Mouse (Mus musculus) embryonic facial prominence, embryonic 13.5 days (tissue): ENCODE measurements around the gene Numa1. TPM values are rescaled to one million over a fixed set of nuclear protein-coding genes. Genes with fewer than 3 reads are reported as not detected.

Experiments
- ATAC-seq: fragments of 200-750 bp; cut with Nextera tagmentation; 2 replicates; pipeline ENCODE4 v1.8.0; 2017; ENCODE audit warnings: low read depth; ENCODE audit not compliant: insufficient number of reproducible peaks, insufficient read depth, low FRiP score, low TSS enrichment
- H3K27ac ChIP-seq: fragments of 300-500 bp; sonication (generic); 2 replicates; pipeline ENCODE4 v1.5.1; 2015; ENCODE audit warnings: moderate library complexity, mild to moderate bottlenecking, inconsistent platforms
- H3K27me3 ChIP-seq: fragments of 300-500 bp; sonication (generic); 2 replicates; pipeline ENCODE4 v1.6.1; 2015; ENCODE audit warnings: mild to moderate bottlenecking, inconsistent platforms
- H3K36me3 ChIP-seq: fragments of 300-500 bp; sonication (generic); 2 replicates; pipeline ENCODE4 v1.6.1; 2015; ENCODE audit warnings: mild to moderate bottlenecking, inconsistent platforms
- H3K4me1 ChIP-seq: fragments of 300-500 bp; sonication (generic); 2 replicates; pipeline ENCODE4 v1.6.1; 2015; ENCODE audit warnings: inconsistent platforms
- H3K4me2 ChIP-seq: fragments of 300-500 bp; sonication (generic); 2 replicates; pipeline ENCODE4 v1.6.1; 2015; ENCODE audit warnings: moderate library complexity, mild to moderate bottlenecking, inconsistent platforms
- H3K4me3 ChIP-seq: fragments of 300-500 bp; sonication (generic); 2 replicates; pipeline ENCODE4 v1.5.1; 2015; ENCODE audit warnings: mild to moderate bottlenecking, inconsistent platforms
- H3K9ac ChIP-seq: fragments of 300-500 bp; sonication (generic); 2 replicates; pipeline ENCODE4 v1.6.1; 2015; ENCODE audit warnings: mild to moderate bottlenecking, inconsistent platforms
- H3K9me3 ChIP-seq: fragments of 300-500 bp; sonication (generic); 2 replicates; pipeline ENCODE4 v1.6.1; 2016; ENCODE audit warnings: inconsistent platforms
- WGBS: fragments of 180-500 bp; shearing (Covaris S2); methylation state at CpG from one replicate; pipeline ENCODE4 v1.1.7; 2015; ENCODE audit warnings: mixed read lengths; 5-methylcytosine and 5-hydroxymethylcytosine counted together
- polyA plus RNA-seq: library from polyadenylated mRNA; unstranded; fragments of >200 nt; fragmentation: Nextera tagmentation; extraction: Ambion mirVana; gene quantifications from 2 replicates; pipeline ENCODE4 v1.2.1, GENCODE M21; 2015

The Numa1 gene
- polyA plus RNA-seq, 1 experiment from 2014 or later, result 90.9 TPM

- Histone ChIP-seq H3K4me1 (peaks cover 20% of the 10 kb centered on the region), H3K4me2 (no peak overlapping the region), H3K27ac (no peak overlapping the region), H3K9ac (no peak overlapping the region), H3K36me3 (peaks cover 29% of the 10 kb centered on the region), H3K4me3 (no peak overlapping the region), H3K27me3 (no peaks in the 10 kb centered on the region), H3K9me3 (no peaks in the 10 kb centered on the region)
- WGBS, result 95% methylated on average over 1 of the region's 1 CpGs
- no peak for ATAC-seq
Observed at GRCm38 (mm10) chr7:102062203-102062602, 128.3 kb downstream of the Numa1 start.

GRCm38 (mm10) chr7:102063891-102064290, 130.0 kb downstream of the Numa1 start:
- Histone ChIP-seq H3K27me3 (no peaks in the 10 kb centered on the region), H3K9me3 (no peaks in the 10 kb centered on the region), H3K4me2 (peak overlapping the region; percentile 77), H3K36me3 (peaks cover 22% of the 10 kb centered on the region), H3K4me1 (peaks cover 23% of the 10 kb centered on the region), H3K27ac (no peak overlapping the region), H3K4me3 (peak overlapping the region; percentile 74), H3K9ac (no peak overlapping the region; the same call in 1 of the 2 replicates)
- 80% methylated on average over 9 of the region's 9 CpGs for WGBS
- ATAC-seq, result no peak

Other genes with a start within 250 kb of the Numa1 start
- gene Phox2a, start 115.8 kb upstream of the Numa1 start, polyA plus RNA-seq, result 0.43 TPM in 1 of 2 replicates, not detected in the other
- 44.6 and 44.8 TPM in 2 replicates for gene Inppl1, start 95.9 kb upstream of the Numa1 start, polyA plus RNA-seq
- 1.5 and 1.9 TPM in 2 replicates for gene Folr2, start 76.9 kb upstream of the Numa1 start, polyA plus RNA-seq
- gene Anapc15, start 70.4 kb upstream of the Numa1 start, polyA plus RNA-seq, result 70.3 and 73.4 TPM in 2 replicates
- 0.25 TPM in 1 of 2 replicates, not detected in the other for gene Folr1, start 63.3 kb upstream of the Numa1 start, polyA plus RNA-seq
- gene Lamtor1, start 28.2 kb upstream of the Numa1 start, polyA plus RNA-seq, result 157 and 168 TPM in 2 replicates
- gene Tomt, start 27.8 kb upstream of the Numa1 start, polyA plus RNA-seq, result 0.51 and 0.59 TPM in 2 replicates
- 7.3 and 8.3 TPM in 2 replicates for gene Lrrc51, start 216 bp upstream of the Numa1 start, polyA plus RNA-seq
- gene Il18bp, start 84.6 kb downstream of the Numa1 start, polyA plus RNA-seq, result 3.3 TPM in 2 replicates
- 31.2 and 33.3 TPM in 2 replicates for gene Rnf121, start 131.4 kb downstream of the Numa1 start, polyA plus RNA-seq
- gene Xndc1, start 131.4 kb downstream of the Numa1 start, polyA plus RNA-seq, result 45.4 and 47.8 TPM in 2 replicates
- gene Xntrpc, start 131.6 kb downstream of the Numa1 start, polyA plus RNA-seq, result 1.6 and 2.7 TPM in 2 replicates
- 0.56 TPM in 1 of 2 replicates, not detected in the other for gene Trpc2, start 149.0 kb downstream of the Numa1 start, polyA plus RNA-seq
- 1.4 and 2.0 TPM in 2 replicates for gene Art1, start 167.6 kb downstream of the Numa1 start, polyA plus RNA-seq
- 1.2 and 1.8 TPM in 2 replicates for gene Art5, start 175.4 kb downstream of the Numa1 start, polyA plus RNA-seq
- gene Chrna10, start 182.7 kb downstream of the Numa1 start, polyA plus RNA-seq, result not detected in 2 replicates